Mouse (Mus musculus) liver, embryonic 13.5 days (tissue): ENCODE data around the gene Usp32. TPM values are rescaled to one million over a fixed set of nuclear protein-coding genes. Genes with fewer than 3 reads are reported as not detected.

ENCODE experiments used
- ATAC-seq: fragments of 200-750 bp; cut with Nextera tagmentation; 2 replicates; pipeline ENCODE4 v1.8.0; 2017; ENCODE audit warnings: low read depth, mild to moderate bottlenecking, moderate number of reproducible peaks, moderate library complexity
- DNase-seq: peaks from one replicate; pipeline ENCODE4 v3.0.0; 2022
- H3K27ac ChIP-seq: fragments of 300-500 bp; sonication (generic); 2 replicates; pipeline ENCODE4 v1.5.1; 2015; ENCODE audit warnings: moderate library complexity, mild to moderate bottlenecking, inconsistent platforms
- H3K27me3 ChIP-seq: fragments of 300-500 bp; sonication (generic); 2 replicates; pipeline ENCODE4 v1.6.1; 2015; ENCODE audit warnings: mild to moderate bottlenecking, inconsistent platforms
- H3K36me3 ChIP-seq: fragments of 300-500 bp; sonication (generic); 2 replicates; pipeline ENCODE4 v1.6.1; 2015; ENCODE audit warnings: mild to moderate bottlenecking, inconsistent platforms
- H3K4me1 ChIP-seq: fragments of 300-500 bp; sonication (generic); replicated peaks from 2 replicates; pipeline ENCODE4 v1.6.1; 2015; ENCODE audit warnings: inconsistent platforms
- H3K4me2 ChIP-seq: fragments of 300-500 bp; sonication (generic); 2 replicates; pipeline ENCODE4 v1.6.1; 2015; ENCODE audit warnings: inconsistent platforms, mild to moderate bottlenecking, moderate library complexity
- H3K4me3 ChIP-seq: fragments of 300-500 bp; sonication (generic); replicated peaks from 2 replicates; pipeline ENCODE4 v1.5.1; 2015; ENCODE audit warnings: mild to moderate bottlenecking, inconsistent platforms
- H3K9ac ChIP-seq: fragments of 300-500 bp; sonication (generic); 2 replicates; pipeline ENCODE4 v1.6.1; 2015; ENCODE audit warnings: mild to moderate bottlenecking, inconsistent platforms
- H3K9me3 ChIP-seq: fragments of 300-500 bp; sonication (generic); replicated peaks from 2 replicates; pipeline ENCODE4 v1.6.1; 2016; ENCODE audit warnings: inconsistent platforms
- WGBS: fragments of 180-500 bp; shearing (Covaris S2); methylation state at CpG from one replicate; pipeline ENCODE4 v1.1.7; 2015; ENCODE audit not compliant: insufficient replicate concordance; 5-methylcytosine and 5-hydroxymethylcytosine counted together
- polyA plus RNA-seq: library from polyadenylated mRNA; unstranded; fragments of >200 nt; fragmentation: Nextera tagmentation; extraction: Ambion mirVana; gene quantifications from 2 replicates; pipeline ENCODE4 v1.2.1, GENCODE M21; 2015

The Usp32 gene
- polyA plus RNA-seq, 1 experiment from 2014 or later, result 10.0 TPM

DNA sequence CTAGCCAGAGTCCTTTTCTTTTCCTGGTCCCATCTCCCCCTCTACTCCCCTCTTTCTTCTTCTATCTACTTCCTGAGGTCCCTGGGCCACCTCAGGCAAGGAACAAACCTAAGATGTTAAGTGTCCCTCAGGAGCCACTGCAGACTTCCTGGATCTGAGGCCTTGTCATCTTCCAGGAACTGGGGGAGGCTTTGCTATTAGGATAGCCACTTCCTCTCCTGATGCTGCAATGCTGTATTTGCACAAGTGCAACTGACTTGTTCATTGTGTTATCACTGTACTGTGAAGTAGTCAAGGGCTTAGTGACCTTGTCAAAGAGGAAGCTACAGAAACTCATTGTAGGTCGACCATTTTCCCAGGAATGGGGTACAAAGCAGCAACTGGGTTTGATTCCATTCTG, 160.6 kb downstream of the Usp32 start:
- 0 out of 2 replicates have a peak, but pooled peaks cover 4% of the 10 kb centered on the region for H3K4me1 ChIP-seq
- no peak for ATAC-seq
- H3K4me3 ChIP-seq, result no peak overlapping the region
- no peak overlapping the region for H3K4me2 ChIP-seq
- H3K9me3 ChIP-seq, result no peaks in the 10 kb centered on the region
- no peak for DNase-seq
- 23% methylated on average over 1 of the region's 1 CpGs for WGBS
- H3K27me3 ChIP-seq, result no peaks in the 10 kb centered on the region
- no peak overlapping the region for H3K27ac ChIP-seq
- no peak overlapping the region for H3K9ac ChIP-seq
- H3K36me3 ChIP-seq, result peaks cover 10% of the 10 kb centered on the region

DNA sequence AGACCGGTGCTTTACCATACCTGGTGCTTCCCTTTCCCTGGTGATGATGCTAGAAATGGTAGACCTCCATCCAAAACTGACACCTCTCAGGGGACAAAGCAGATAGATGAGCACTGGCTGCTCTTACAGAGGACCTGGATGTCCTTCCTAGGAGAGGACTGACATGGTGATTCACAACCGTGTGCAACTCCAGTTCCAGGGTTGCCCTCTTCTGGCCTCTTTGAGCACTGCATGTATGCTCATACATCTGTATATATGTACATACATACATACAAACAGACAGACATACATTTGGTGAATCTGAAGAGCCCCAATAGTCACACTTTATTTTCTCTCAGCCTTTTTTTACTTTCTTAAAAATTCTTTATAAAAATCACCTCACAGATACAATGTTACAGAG, 161.8 kb downstream of the Usp32 start:
- H3K36me3 ChIP-seq, result peaks cover under 1% of the 10 kb centered on the region; the same call in 1 of the 2 replicates
- H3K4me1 ChIP-seq, result 0 out of 2 replicates have a peak, but pooled peaks cover 4% of the 10 kb centered on the region
- WGBS, result 55% methylated on average over 2 of the region's 2 CpGs
- DNase-seq (peak; percentile 13), ATAC-seq (no peak)
- H3K4me3 ChIP-seq, result no peak overlapping the region
- H3K4me2 ChIP-seq, result no peak overlapping the region
- H3K9me3 ChIP-seq, result no peaks in the 10 kb centered on the region
- no peaks in the 10 kb centered on the region for H3K27me3 ChIP-seq
- no peak overlapping the region for H3K9ac ChIP-seq
- H3K27ac ChIP-seq, result no peak overlapping the region

DNA sequence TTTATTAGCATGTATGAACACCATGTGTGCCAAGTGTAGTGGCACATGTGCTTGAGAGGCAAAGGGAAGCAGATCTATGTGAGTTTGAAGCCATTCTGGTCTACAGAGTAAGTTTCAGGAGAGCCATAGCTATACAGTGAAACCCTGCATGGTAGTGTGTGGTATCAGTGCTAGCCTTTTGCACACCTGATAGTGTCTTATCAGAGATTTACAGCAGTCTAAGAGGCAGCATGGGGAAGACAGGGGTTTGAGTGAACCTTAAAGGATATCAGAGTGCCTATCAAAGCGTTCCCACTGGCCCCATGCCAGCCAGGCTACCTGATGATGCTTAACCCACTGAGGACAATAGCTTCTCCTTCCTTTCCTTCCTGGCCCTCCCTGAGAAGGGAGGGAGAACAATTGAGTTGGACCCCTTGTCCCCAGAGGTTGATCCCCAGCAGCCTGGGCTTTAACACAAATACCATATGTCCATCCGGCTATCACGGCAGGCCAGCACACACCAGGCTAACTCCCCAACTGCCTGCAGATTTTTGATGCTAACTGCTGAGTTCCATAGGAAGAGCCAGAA, 162.5 kb downstream of the Usp32 start:
- ATAC-seq (0 out of 2 replicates have a peak, but pooled peaks have one; percentile 23), DNase-seq (no peak)
- H3K4me2 ChIP-seq, result no peak overlapping the region
- no peaks in the 10 kb centered on the region for H3K9me3 ChIP-seq
- H3K36me3 ChIP-seq, result no peaks in the 10 kb centered on the region
- no peak overlapping the region for H3K4me3 ChIP-seq
- H3K9ac ChIP-seq, result no peak overlapping the region
- H3K4me1 ChIP-seq, result 0 out of 2 replicates have a peak, but pooled peaks cover 4% of the 10 kb centered on the region
- no peak overlapping the region for H3K27ac ChIP-seq
- WGBS, result 75% methylated on average over 3 of the region's 3 CpGs
- no peaks in the 10 kb centered on the region for H3K27me3 ChIP-seq

DNA sequence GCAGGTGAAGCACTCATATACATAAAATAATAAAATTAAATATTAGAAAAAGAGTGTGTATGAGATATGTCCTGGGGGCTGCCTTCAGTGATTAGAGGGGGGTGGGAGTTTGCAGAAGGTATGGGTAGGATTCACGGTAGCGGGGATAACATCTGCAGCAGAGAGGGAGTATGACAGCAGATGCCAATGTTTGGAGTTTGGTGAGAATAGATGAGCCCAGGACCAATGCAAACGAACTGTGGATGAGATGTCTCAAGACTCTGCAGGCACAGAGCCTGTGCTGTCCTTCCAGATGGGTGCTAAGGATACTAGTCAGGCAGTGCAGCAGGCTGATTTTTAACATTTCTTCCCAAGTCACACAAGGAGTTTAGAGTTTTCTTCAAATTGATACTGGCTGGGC, 163.3 kb downstream of the Usp32 start:
- WGBS, result 67% methylated on average over 3 of the region's 3 CpGs
- DNase-seq (no peak), ATAC-seq (no peak)
- H3K4me3 ChIP-seq, result no peak overlapping the region
- no peaks in the 10 kb centered on the region for H3K36me3 ChIP-seq
- H3K9ac ChIP-seq, result no peak overlapping the region
- 0 out of 2 replicates have a peak, but pooled peaks cover 8% of the 10 kb centered on the region for H3K4me1 ChIP-seq
- H3K9me3 ChIP-seq, result no peaks in the 10 kb centered on the region
- no peaks in the 10 kb centered on the region for H3K27me3 ChIP-seq
- no peak overlapping the region for H3K4me2 ChIP-seq
- H3K27ac ChIP-seq, result no peak overlapping the region

DNA sequence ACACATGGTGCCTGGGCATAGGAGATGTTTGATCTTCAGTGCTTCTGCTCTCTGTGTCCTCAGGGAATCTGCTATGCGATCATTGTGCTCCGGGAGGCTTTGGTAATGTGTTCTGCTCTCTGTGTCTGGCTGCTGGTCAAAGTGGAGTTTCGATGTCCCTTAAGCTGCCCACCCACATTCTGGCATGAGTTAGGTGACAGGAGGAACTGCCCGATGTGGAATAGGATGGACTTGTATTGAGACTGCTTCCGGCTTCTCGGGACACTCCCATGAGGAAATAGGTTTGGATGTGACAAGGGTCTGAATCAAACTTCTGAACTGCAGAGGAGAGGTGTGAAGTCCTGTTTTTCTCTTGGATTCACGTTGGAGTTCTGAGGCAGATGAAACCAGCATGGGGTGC, 165.4 kb downstream of the Usp32 start:
- H3K4me3 ChIP-seq, result no peak overlapping the region
- no peaks in the 10 kb centered on the region for H3K27me3 ChIP-seq
- no peak overlapping the region for H3K9ac ChIP-seq
- no peak overlapping the region for H3K4me2 ChIP-seq
- 58% methylated on average over 7 of the region's 7 CpGs for WGBS
- no peaks in the 10 kb centered on the region for H3K36me3 ChIP-seq
- no peaks in the 10 kb centered on the region for H3K9me3 ChIP-seq
- no peak for ATAC-seq
- H3K27ac ChIP-seq, result no peak overlapping the region
- H3K4me1 ChIP-seq, result 0 out of 2 replicates have a peak, but pooled peaks cover 8% of the 10 kb centered on the region
- no peak for DNase-seq

DNA sequence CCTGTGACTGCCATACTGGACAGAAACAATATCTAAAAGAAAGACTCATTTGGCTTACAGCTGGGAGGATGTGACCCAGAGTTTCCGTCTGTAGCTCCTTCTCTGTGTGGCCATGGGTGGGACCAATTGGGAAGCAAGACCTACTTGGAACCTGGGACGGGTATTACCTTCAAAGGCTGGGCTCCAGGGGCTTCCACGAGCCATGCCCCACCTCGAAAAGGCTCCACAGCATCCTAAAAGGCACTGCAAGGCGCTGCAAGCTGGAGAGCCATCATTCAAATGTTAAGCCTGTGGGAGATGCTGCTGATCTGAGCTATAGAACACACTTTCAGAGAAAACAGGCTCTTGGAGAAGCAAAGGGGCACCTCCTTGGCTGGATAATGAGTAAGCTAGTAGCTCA, 166.3 kb downstream of the Usp32 start:
- DNase-seq (no peak), ATAC-seq (no peak)
- Histone ChIP-seq H3K4me3 (no peak overlapping the region), H3K4me1 (0 out of 2 replicates have a peak, but pooled peaks cover 8% of the 10 kb centered on the region), H3K9me3 (no peaks in the 10 kb centered on the region), H3K36me3 (no peaks in the 10 kb centered on the region), H3K9ac (no peak overlapping the region), H3K27ac (no peak overlapping the region), H3K4me2 (no peak overlapping the region), H3K27me3 (no peaks in the 10 kb centered on the region)
- 47% methylated on average over 5 of the region's 5 CpGs for WGBS

DNA sequence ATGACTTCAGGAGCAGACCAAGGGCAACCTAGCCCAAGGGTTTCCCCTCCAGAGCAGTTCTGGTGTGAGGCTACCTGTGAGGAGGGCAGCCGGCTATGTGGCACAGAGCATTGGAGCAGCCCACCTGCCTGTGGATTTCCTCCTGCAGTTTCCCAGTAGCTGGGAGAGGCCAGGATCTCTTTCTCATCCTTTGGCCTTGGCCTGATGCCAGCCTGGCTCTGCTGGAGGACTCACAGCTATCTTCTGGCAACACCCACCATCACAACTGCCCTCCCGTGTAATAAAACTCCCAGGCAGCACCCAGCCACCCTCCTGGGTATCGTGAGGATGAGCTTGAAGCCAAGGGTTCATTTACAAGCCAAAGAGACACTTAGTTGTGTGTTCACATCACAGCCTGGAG, 167.9 kb downstream of the Usp32 start:
- no peaks in the 10 kb centered on the region for H3K9me3 ChIP-seq
- no peak overlapping the region for H3K4me3 ChIP-seq
- WGBS, result 48% methylated on average over 3 of the region's 3 CpGs
- no peak for ATAC-seq
- no peak overlapping the region for H3K27ac ChIP-seq
- H3K9ac ChIP-seq, result no peak overlapping the region
- H3K4me1 ChIP-seq, result 0 out of 2 replicates have a peak, but pooled peaks cover 7% of the 10 kb centered on the region
- no peak for DNase-seq
- H3K36me3 ChIP-seq, result no peaks in the 10 kb centered on the region
- H3K4me2 ChIP-seq, result no peak overlapping the region
- no peaks in the 10 kb centered on the region for H3K27me3 ChIP-seq

DNA sequence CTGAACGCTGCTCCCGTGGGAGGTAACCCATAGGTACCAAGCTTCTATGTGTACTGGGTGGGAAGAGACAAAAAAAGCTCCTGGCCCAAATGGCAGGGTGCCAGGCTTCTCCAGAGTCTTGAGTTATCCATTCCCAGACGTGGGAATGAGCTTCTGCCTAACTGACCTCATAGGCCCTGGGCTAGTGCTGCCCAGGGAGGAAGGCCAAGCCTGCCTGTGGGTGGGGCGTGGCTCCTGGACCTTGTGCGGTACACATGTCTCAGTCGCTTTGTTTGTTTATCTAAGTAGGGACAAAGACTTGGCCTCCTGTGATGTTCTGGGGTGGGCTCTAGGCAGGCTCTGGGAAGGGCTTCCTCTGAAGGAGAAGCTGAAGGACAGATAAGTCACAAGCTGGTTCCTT, 171.2 kb downstream of the Usp32 start:
- Histone ChIP-seq H3K4me3 (no peak overlapping the region), H3K9ac (no peak overlapping the region), H3K27me3 (no peaks in the 10 kb centered on the region), H3K4me2 (no peak overlapping the region), H3K9me3 (no peaks in the 10 kb centered on the region), H3K36me3 (no peaks in the 10 kb centered on the region), H3K4me1 (0 out of 2 replicates have a peak, but pooled peaks cover 10% of the 10 kb centered on the region), H3K27ac (no peak overlapping the region)
- ATAC-seq (0 out of 2 replicates have a peak, but pooled peaks have one; percentile 20), DNase-seq (no peak)
- 41% methylated on average over 6 of the region's 6 CpGs for WGBS

DNA sequence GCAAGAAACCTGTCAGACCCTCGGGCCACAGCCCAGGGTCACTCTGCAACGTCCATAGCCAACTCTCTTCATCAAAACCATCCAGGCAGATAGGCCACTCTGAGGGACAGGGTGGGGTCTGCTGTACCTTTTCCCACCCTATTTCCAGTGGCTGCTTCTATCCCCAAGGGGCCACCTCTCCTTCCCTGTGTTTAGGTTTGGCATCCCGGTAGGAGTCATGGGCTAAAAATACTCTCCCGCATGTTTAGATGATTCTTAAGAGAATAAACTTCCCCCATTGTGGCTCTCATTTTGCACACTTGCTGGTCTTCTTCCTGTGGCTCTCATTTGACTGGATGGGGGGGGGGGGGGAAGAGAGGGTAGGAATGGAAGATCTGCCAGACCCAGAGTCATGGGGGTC, 171.7 kb downstream of the Usp32 start:
- no peak for DNase-seq
- H3K36me3 ChIP-seq, result no peaks in the 10 kb centered on the region
- 0 out of 2 replicates have a peak, but pooled peaks cover 10% of the 10 kb centered on the region for H3K4me1 ChIP-seq
- no peak for ATAC-seq
- H3K9ac ChIP-seq, result no peak overlapping the region
- H3K4me3 ChIP-seq, result no peak overlapping the region
- H3K27me3 ChIP-seq, result no peaks in the 10 kb centered on the region
- WGBS, result 53% methylated on average over 4 of the region's 4 CpGs
- no peak overlapping the region for H3K27ac ChIP-seq
- H3K9me3 ChIP-seq, result no peaks in the 10 kb centered on the region
- no peak overlapping the region for H3K4me2 ChIP-seq

DNA sequence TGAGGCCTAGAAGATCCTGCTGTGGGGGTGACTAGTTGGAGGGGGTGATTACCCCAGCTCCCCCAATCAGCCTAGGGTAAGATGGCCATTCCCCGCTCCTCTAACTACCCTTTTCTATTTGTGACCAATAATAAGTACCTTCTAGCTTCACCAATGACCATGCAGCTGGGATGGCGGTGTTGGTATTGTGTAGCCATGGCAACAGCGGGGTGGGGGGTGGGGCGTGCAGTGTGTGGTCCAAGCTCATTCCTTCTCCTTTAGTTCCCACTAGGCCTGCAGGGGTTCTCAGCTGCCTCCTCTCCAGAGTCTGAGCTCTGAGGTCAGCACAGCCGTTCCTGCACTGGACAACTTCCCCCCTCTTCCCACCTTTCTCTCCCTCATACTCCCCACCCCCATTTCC, 172.8 kb downstream of the Usp32 start:
- Histone ChIP-seq H3K9me3 (no peaks in the 10 kb centered on the region), H3K4me3 (no peak overlapping the region), H3K36me3 (no peaks in the 10 kb centered on the region), H3K4me1 (0 out of 2 replicates have a peak, but pooled peaks cover 9% of the 10 kb centered on the region), H3K27me3 (no peaks in the 10 kb centered on the region), H3K27ac (no peak overlapping the region), H3K9ac (no peak overlapping the region), H3K4me2 (no peak overlapping the region)
- WGBS, result 35% methylated on average over 5 of the region's 5 CpGs
- ATAC-seq (no peak), DNase-seq (no peak)

DNA sequence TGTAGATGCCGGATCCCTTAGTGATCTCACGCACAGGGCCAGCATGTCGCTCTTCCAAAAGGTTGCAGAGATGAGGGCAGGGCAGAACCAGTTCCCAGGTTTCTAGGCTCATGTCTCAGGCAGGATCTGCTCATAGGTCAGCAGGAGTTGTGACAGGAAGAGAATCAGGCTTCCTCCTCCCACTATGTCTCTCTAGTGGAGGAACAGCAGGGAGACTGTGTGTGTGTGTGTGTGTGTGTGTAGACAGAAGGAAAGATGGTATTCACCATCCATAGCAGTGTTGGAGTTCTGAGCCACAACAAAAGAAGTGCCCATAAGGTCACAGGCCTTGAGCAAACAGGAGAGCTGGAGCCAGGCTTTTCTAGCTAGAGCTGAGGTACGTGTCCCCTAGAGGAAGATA, 173.3 kb downstream of the Usp32 start:
- Histone ChIP-seq H3K9me3 (no peaks in the 10 kb centered on the region), H3K4me2 (no peak overlapping the region), H3K27ac (no peak overlapping the region), H3K4me1 (0 out of 2 replicates have a peak, but pooled peaks cover 7% of the 10 kb centered on the region), H3K4me3 (no peak overlapping the region), H3K27me3 (no peaks in the 10 kb centered on the region), H3K9ac (no peak overlapping the region), H3K36me3 (no peaks in the 10 kb centered on the region)
- ATAC-seq (no peak), DNase-seq (no peak)
- 62% methylated on average over 4 of the region's 4 CpGs for WGBS

DNA sequence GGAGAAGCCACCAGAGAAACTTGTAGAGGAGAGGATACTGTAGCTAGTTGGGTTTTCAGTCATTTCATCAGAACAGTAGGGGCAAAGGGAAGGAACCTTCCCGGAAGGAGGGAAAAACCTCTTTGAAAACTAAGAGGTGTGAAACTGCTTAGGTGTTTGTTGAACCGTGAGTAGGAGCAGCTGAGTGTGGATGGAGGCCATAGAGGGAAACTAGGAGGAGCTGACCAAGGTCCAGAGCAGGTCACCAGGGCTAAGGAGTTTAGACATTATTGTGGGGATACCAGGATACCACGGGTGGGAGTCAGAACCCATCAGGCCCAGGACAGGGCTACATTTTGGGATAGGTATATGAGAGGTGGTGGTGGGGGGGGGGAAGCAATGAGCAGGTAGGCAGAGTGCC, 176.4 kb downstream of the Usp32 start:
- H3K27me3 ChIP-seq, result peaks cover 25% of the 10 kb centered on the region
- no peaks in the 10 kb centered on the region for H3K36me3 ChIP-seq
- H3K4me2 ChIP-seq, result no peak overlapping the region
- H3K9ac ChIP-seq, result no peak overlapping the region
- no peak overlapping the region for H3K27ac ChIP-seq
- peaks cover 10% of the 10 kb centered on the region; the same call in 1 of the 2 replicates for H3K4me1 ChIP-seq
- no peak for ATAC-seq
- WGBS, result 61% methylated on average over 3 of the region's 3 CpGs
- H3K9me3 ChIP-seq, result no peaks in the 10 kb centered on the region
- no peak overlapping the region for H3K4me3 ChIP-seq
- no peak for DNase-seq
